Mouse (Mus musculus) layer of hippocampus, adult 2 months (tissue): Measurements from ENCODE around the gene Tcf7l2. TPM values are rescaled to one million over a fixed set of nuclear protein-coding genes. Genes with fewer than 3 reads are reported as not detected.

Source experiments
- DNase-seq, 2 experiments: peaks; one replicate each; pipeline ENCODE4 v3.0.0; 2022; ENCODE audit warnings: low spot score in 2 of 2
- H3K27ac ChIP-seq: fragments of 200-600 bp; 2 replicates; pipeline ENCODE4 v1.8.1; 2022
- H3K4me3 ChIP-seq: fragments of 200-600 bp; 2 replicates; pipeline ENCODE4 v1.8.1; 2022; ENCODE audit warnings: mild to moderate bottlenecking
- CTCF ChIP-seq: fragments of 200-600 bp; conservative IDR thresholded peaks from 2 replicates; pipeline ENCODE4 v1.8.1; 2022; ENCODE audit warnings: antibody characterized with exemption, mild to moderate bottlenecking, moderate library complexity
- total RNA-seq, 2 experiments: library from RNA; stranded (reverse); gene quantifications; 2 replicates each; pipeline ENCODE4 v1.2.3; 2021

The Tcf7l2 gene
- total RNA-seq, 2 experiments from 2014 or later: 9.9 to 11.3 TPM

GRCm38 (mm10) chr19:55934730-55935003 is 193.0 kb downstream of the Tcf7l2 start:
- TF ChIP-seq CTCF: no peak
- Histone ChIP-seq H3K27ac (no peak overlapping the region), H3K4me3 (no peak overlapping the region)
- DNase-seq: no peak

DNA sequence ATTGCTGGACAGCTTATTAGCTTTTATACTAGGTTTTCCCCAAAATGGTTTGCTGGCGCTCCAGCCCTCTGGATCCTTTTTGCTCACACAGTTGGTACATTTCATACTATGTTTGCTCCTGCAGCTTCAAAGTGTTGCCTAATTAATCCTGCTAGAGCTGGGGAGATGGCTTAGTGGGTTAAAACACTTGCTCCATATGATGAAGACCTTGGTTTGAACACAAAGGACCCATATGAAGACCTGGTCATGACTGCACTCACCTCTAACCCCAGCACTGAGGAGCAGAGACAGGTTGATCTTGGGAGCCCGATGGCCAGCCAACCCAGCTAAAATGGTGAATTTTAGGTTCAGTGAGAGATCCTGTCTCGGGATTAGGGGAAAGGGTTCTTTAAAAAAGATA is 195.4 kb downstream of the Tcf7l2 start:
- TF ChIP-seq CTCF: no peak
- Histone ChIP-seq H3K27ac (no peak overlapping the region), H3K4me3 (no peak overlapping the region)
- no peak for DNase-seq

- H3K4me3 ChIP-seq: no peak overlapping the region
- no peak for TF ChIP-seq CTCF
- DNase-seq: no peak
- H3K27ac ChIP-seq: no peak overlapping the region
Measured at GRCm38 (mm10) chr19:55938254-55939046, 196.8 kb downstream of the Tcf7l2 start.

GRCm38 (mm10) chr19:55939090-55939489 is 197.5 kb downstream of the Tcf7l2 start:
- H3K4me3 ChIP-seq: no peak overlapping the region
- no peak overlapping the region for H3K27ac ChIP-seq
- no peak for DNase-seq
- TF ChIP-seq CTCF: no peak

- no peak for TF ChIP-seq CTCF
- Histone ChIP-seq H3K27ac (no peak overlapping the region), H3K4me3 (no peak overlapping the region)
- no peak for DNase-seq
Measured at GRCm38 (mm10) chr19:55939719-55940118, 198.1 kb downstream of the Tcf7l2 start.

DNA sequence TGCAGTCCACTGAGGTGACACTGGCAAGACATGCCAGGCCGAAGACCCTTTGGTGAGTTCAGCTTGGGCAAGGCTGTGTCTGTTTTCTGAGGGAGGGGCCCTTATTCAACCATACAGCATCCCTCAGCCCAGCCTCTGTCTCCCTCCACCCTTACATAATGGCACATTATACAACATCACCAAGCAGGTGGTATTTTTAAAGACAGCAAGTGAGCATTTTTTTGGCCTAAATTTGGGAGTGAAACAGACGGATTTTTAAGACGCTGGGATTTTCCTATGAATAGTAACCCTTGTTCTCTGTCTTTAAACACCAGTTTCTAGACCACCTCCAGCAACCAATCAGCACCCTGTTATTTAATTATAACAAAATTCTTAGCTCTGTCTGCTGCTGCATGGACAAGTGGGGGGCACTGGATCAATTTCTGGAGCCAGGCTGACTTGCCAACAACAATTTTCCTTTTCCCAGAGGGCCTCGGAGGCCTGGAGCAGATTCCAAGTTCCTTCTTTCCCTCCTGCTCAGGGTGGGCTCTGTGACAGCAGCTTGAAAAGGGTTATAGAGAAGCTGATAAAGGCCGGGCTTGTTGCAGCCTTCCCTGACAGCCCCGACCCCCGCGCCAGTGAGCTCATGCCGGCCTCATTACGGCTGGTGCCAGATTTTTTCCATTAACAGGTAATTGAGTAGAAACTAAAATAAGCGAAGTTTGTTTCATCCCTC is 199.1 kb downstream of the Tcf7l2 start:
- DNase-seq: peak; percentile 39 to 78
- TF ChIP-seq CTCF: no peak
- H3K4me3 ChIP-seq: no peak overlapping the region
- H3K27ac ChIP-seq: peak overlapping the region; percentile 72

DNA sequence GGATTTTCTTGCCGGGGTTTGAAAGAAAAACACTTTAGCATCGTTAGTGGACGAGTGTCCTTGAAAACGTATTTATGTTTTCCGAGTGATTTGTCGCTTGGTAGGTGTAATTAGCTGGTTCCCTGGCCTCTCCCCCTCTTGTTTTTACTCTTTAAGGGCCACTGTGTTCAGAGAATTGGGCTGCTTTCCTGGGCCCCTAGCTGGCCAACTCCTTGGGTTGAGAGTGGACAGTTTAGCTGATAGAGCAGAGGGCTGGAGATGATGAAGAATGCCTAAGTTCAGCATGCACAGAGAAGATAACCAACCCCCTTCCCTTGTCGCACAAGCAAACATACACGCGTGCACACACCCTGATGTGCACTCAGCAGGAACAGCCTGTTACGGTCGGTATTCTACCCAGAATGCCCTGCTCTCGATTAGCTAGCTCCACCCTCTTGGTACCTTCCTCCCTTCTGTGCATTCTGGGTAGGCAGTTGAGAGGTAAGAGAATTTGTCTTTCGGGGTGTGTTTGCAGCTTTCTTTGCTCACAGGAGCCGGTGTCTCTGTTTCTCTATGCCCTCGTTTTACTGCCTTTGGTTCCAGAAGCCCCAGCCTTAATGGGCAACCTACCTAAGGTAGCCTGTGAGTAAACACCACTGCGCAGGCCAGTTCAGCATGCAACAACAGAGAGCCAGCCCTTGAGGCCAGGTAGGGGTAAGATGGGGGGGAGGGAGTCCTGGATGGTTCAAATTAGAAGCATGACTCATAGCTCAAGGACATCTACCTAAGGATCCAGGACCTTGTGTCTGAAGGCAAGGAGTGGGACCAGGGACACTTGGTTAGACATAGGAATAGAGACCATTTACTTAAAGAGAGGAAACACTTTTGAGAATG is 199.9 kb downstream of the Tcf7l2 start:
- no peak for DNase-seq
- Histone ChIP-seq H3K4me3 (no peak overlapping the region), H3K27ac (peak overlapping the region; percentile 72)
- no peak for TF ChIP-seq CTCF

DNA sequence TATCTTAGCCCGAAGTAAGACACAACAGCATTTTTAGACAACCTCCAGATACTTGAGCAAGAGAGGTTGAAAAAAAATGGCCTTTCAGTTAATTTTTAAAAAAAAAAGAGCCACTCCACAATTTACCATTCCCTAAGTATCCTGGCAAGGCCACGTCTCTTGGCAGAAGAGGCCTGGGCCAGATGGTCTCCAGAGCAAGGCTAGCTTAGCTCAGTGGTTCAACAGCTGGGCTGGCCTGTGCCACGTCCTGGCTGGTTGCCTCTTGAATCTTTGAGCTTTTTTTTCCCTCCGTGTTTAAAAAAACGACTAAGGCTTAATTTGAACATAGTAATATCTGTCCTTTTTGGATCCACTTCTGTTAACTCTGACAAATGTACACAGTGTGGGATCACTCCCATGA is 209.8 kb downstream of the Tcf7l2 start:
- Histone ChIP-seq H3K27ac (no peak overlapping the region), H3K4me3 (no peak overlapping the region)
- TF ChIP-seq CTCF: no peak
- DNase-seq: peak in 1 of 2 experiments; percentile 35

DNA sequence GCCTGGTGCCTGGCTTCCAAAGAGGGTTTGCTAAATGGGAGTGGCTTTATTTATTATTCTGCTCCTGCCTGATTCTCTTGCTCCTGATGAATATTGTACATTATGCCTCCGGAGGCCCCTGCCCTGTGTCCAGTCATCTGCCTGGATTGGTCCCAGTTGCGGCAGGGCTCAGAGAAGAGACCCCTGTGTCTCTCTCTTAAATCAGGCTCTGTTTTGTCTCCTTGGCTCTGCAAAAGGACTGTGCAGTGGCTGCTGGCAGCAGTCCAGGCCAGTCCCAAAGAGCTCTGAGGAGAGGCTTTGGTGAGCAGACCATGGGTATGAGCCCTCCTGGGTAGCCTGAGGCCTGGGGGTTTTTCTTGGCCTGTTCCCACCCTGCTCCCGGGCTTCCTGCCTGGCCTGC is 211.6 kb downstream of the Tcf7l2 start:
- H3K4me3 ChIP-seq: no peak overlapping the region
- H3K27ac ChIP-seq: no peak overlapping the region
- TF ChIP-seq CTCF: no peak
- DNase-seq: peak; percentile 51 to 60

DNA sequence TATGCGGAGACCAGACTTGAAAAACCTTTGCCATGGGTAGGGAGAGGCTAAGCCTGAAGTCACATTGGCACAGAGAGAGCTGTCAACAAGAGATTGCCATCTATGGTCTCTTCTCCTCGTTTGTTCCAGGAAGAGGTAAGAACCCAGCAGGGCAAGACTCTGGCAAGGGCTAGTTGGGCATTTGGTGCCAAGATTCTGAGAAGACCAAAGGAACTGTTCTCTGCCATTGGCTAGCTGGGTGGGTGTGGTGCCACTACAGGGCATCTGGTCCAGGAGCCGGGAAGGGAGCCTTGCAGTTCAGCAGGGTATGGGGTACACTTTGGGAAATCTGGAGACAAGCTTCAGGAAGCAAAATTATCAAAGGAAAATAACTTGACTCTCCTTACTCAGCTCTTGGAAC is 213.5 kb downstream of the Tcf7l2 start:
- no peak for DNase-seq
- H3K4me3 ChIP-seq: no peak overlapping the region
- TF ChIP-seq CTCF: no peak
- H3K27ac ChIP-seq: no peak overlapping the region

DNA sequence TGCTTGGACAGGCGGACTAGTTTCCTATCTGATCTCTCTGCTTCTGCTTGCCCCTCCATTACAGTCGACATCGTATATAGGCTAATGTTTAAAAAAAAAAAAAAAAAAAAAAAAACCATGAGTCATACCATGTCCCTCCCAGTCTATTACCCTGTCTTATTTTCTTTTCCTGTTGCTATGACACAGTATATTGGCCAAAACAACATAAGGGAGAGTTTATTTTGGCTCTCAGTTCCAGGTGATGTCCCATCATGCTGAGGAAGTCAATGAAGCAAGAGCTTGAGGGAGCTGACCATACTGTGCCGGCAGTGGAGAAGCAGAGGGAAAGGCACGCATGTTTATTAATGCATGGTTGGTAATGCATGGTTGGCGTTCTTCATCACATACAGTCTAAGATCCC is 215.1 kb downstream of the Tcf7l2 start:
- no peak for DNase-seq
- TF ChIP-seq CTCF: no peak
- Histone ChIP-seq H3K27ac (no peak overlapping the region), H3K4me3 (no peak overlapping the region)

DNA sequence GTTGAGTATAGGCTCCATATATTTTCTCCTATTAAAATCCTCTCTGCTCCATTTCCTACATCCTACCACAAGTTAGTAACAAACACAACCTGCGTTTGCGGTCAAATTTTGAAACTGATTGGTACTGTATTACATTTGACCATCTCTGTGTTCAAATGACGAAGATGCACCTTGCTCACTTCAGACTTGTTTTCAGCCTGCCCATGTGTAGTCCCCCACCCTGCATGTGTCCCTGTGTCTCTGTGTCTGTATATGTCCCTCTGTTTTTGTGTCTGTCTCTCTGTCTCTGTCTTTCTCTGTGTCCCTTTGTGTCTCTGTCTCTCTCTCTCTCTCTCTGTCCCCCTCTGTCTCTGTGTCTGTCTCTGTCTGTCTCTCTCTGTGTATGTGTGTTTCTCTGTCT is 222.8 kb downstream of the Tcf7l2 start:
- Histone ChIP-seq H3K4me3 (no peak overlapping the region), H3K27ac (no peak overlapping the region)
- TF ChIP-seq CTCF: no peak
- DNase-seq: no peak

- Histone ChIP-seq H3K4me3 (no peak overlapping the region), H3K27ac (no peak overlapping the region)
- no peak for TF ChIP-seq CTCF
- no peak for DNase-seq
Measured at GRCm38 (mm10) chr19:55966066-55966465, 224.4 kb downstream of the Tcf7l2 start.
